Mouse (Mus musculus) limb, embryonic 12.5 days (tissue): ENCODE data around the gene G6pc3. TPM values are rescaled to one million over a fixed set of nuclear protein-coding genes. Genes with fewer than 3 reads are reported as not detected.
"Not testable (repeated sequence)": the region's sequence is repeated elsewhere in the genome, so short reads cannot be mapped to it uniquely, and the experiment has no call there.

Experiments used
- ATAC-seq: fragments of 200-750 bp; cut with Nextera tagmentation; 2 replicates; pipeline ENCODE4 v1.8.0; 2017; ENCODE audit warnings: low read depth, moderate TSS enrichment; ENCODE audit not compliant: insufficient number of reproducible peaks, insufficient read depth, low FRiP score, low TSS enrichment
- H3K27ac ChIP-seq: fragments of 300-500 bp; sonication (generic); 2 replicates; pipeline ENCODE4 v1.5.1; 2016; ENCODE audit warnings: mild to moderate bottlenecking, moderate library complexity
- H3K27me3 ChIP-seq: fragments of 300-500 bp; sonication (generic); 2 replicates; pipeline ENCODE4 v1.6.1; 2016; ENCODE audit warnings: mild to moderate bottlenecking, moderate library complexity
- H3K36me3 ChIP-seq: fragments of 300-500 bp; sonication (generic); 2 replicates; pipeline ENCODE4 v1.6.1; 2016; ENCODE audit warnings: mild to moderate bottlenecking, moderate library complexity
- H3K4me1 ChIP-seq: fragments of 300-500 bp; sonication (generic); replicated peaks from 2 replicates; pipeline ENCODE4 v1.6.1; 2016
- H3K4me2 ChIP-seq: fragments of 300-500 bp; sonication (generic); 2 replicates; pipeline ENCODE4 v1.6.1; 2016; ENCODE audit warnings: mild to moderate bottlenecking, moderate library complexity
- H3K4me3 ChIP-seq: fragments of 300-500 bp; sonication (generic); replicated peaks from 2 replicates; pipeline ENCODE4 v1.5.1; 2016; ENCODE audit warnings: mild to moderate bottlenecking
- H3K9ac ChIP-seq: fragments of 300-500 bp; sonication (generic); replicated peaks from 2 replicates; pipeline ENCODE4 v1.6.1; 2016; ENCODE audit warnings: mild to moderate bottlenecking, moderate library complexity
- H3K9me3 ChIP-seq: fragments of 300-500 bp; sonication (generic); 2 replicates; pipeline ENCODE4 v1.6.1; 2016; ENCODE audit warnings: mild to moderate bottlenecking, moderate library complexity
- WGBS: fragments of 180-500 bp; shearing (Covaris S2); methylation state at CpG from one replicate; pipeline ENCODE4 v1.1.7; 2016; 5-methylcytosine and 5-hydroxymethylcytosine counted together
- polyA plus RNA-seq: library from polyadenylated mRNA; unstranded; fragments of >200 nt; fragmentation: Nextera tagmentation; extraction: Ambion mirVana; gene quantifications from 2 replicates; pipeline ENCODE4 v1.2.1, GENCODE M21; 2016

G6pc3 gene
- polyA plus RNA-seq, 1 experiment from 2014 or later, result 36.8 TPM

DNA sequence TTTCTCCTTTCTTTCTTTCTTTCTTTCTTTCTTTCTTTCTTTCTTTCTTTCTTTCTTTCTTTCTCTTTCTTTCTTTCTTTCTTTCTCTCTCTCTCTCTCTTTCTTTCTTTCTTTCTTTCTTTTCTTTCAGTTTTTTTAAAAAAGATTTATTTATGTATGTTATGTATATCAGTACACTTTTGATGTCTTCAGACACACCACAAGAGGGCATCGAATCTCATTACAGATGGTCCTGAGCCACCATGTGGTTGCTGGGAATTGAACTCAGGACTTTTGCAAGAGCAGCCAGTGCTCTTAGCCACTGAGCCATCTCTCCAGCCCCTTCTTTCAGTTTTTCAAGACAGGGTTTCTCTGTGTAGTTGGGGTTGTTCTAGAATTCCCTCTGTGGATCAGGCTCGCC is 31.4 kb upstream of the G6pc3 start:
- not testable (repeated sequence) for ATAC-seq, H3K4me3 ChIP-seq, H3K4me2 ChIP-seq, H3K27me3 ChIP-seq, H3K9ac ChIP-seq, H3K9me3 ChIP-seq, H3K4me1 ChIP-seq, H3K27ac ChIP-seq
- 76% methylated on average over 2 of the region's 2 CpGs for WGBS
- peaks cover 43% of the 10 kb centered on the region for H3K36me3 ChIP-seq

DNA sequence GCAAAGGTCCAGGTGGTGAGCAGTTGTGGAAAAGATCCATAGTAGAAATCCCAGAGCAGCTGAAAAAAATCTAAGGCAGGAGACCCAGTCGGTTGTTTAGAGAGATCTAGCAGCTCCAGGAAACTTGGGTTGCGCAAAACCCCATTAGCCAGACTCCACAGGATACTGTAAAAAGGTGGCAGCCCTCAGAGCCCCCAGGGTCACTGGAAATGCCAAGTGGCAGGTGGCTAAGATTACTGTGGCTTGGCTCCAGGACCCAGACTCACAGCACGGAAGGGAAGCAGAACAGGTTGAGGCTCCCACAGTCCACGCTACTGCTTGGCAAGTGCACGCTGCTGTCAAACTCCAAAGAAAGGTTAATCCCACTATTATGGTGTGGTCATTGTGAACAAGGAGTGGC is 29.6 kb upstream of the G6pc3 start:
- Histone ChIP-seq H3K4me2 (no peak overlapping the region), H3K9ac (no peak overlapping the region), H3K4me3 (no peak overlapping the region), H3K4me1 (peaks cover 9% of the 10 kb centered on the region), H3K36me3 (peaks cover 40% of the 10 kb centered on the region), H3K27me3 (no peaks in the 10 kb centered on the region), H3K27ac (no peak overlapping the region), H3K9me3 (no peaks in the 10 kb centered on the region)
- 69% methylated on average over 5 of the region's 5 CpGs for WGBS
- ATAC-seq, result no peak

DNA sequence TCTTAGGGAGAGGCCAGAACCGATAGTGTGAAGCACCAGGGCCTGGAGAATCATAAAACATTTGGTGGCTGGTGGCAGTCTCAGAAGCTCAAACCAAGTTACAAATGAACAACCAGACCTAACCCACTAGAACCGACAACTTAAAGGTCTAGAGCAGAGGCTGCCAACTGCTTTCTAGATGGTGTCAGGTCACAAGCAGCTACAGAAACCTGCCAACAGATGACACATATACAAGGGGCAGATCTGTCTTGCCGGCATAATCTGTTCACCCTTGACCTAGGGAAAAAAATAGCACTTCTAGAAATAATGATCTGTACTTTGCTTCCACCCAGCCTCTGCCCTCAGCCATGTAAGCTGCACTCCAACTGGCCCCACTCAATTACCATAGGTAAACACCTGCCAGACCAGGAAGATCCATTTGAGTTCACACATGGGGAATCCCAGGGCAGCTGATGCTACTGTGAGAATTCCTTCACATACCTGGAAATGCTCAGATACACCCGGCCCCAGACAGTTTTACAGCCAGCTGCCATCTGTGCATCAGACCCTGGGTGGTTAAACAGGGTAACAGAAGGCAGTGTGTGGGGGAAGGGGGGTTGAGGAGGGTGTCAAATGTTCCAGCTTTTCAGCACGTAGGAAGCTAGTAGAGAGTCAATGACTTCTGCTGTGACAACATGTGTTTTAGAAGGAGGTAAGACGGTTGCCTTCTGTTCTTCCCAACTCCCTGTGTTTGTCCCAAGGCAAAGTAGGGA is 23.3 kb upstream of the G6pc3 start:
- H3K9me3 ChIP-seq, result no peaks in the 10 kb centered on the region
- peaks cover 93% of the 10 kb centered on the region for H3K36me3 ChIP-seq
- H3K9ac ChIP-seq, result no peak overlapping the region
- H3K27ac ChIP-seq, result no peak overlapping the region
- no peak overlapping the region for H3K4me3 ChIP-seq
- 28% methylated on average over 6 of the region's 6 CpGs for WGBS
- no peaks in the 10 kb centered on the region for H3K27me3 ChIP-seq
- no peak overlapping the region for H3K4me2 ChIP-seq
- ATAC-seq, result no peak
- H3K4me1 ChIP-seq, result 0 out of 2 replicates have a peak, but pooled peaks cover 3% of the 10 kb centered on the region

DNA sequence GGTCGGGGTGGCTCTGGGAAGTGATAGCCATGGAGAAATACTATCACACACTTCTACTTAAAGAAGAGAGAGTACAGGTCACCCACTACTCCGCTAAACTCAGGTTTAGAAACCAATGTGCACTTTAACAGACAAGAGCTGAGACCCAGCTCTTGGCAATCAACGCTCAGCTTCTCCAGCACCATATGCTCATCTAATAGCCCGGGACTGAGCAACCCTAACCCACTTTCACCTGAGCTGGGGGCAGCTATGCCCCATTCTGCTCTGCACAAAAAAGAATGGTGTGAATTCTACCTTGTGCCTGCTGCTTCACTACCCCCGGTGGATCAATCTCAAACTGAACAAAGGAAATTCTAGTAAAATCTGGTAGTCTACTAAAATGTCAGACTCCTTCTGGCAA is 21.9 kb upstream of the G6pc3 start:
- Histone ChIP-seq H3K27ac (no peak overlapping the region), H3K4me3 (no peak overlapping the region), H3K4me1 (0 out of 2 replicates have a peak, but pooled peaks cover 3% of the 10 kb centered on the region), H3K27me3 (no peaks in the 10 kb centered on the region), H3K4me2 (no peak overlapping the region), H3K9me3 (no peaks in the 10 kb centered on the region), H3K36me3 (peaks cover 85% of the 10 kb centered on the region), H3K9ac (no peak overlapping the region)
- no peak for ATAC-seq
- WGBS, result 90% methylated on average over 5 of the region's 5 CpGs

DNA sequence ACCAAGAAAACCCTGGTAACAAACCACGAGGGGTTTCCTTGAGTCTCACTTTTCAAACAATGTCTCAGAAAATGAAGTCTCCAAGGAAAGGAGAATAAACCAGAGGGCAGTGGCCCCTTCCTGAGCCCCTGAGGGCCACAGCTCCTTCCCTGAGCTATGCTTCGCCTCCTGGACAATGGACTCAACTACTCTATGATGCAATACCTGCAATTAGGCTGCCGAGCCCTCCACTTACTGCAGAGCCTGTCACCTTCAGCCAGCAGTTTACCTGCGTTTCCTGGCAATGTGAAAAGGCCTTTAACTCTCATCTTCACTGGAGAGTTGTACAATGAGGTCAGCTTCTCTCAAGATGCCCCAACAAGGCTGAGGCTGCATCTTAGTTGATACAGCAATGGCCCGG is 20.7 kb upstream of the G6pc3 start:
- Histone ChIP-seq H3K27ac (no peak overlapping the region), H3K4me1 (0 out of 2 replicates have a peak, but pooled peaks cover 3% of the 10 kb centered on the region), H3K9ac (no peak overlapping the region), H3K36me3 (peaks cover 78% of the 10 kb centered on the region), H3K9me3 (no peaks in the 10 kb centered on the region), H3K4me2 (no peak overlapping the region), H3K4me3 (no peak overlapping the region), H3K27me3 (no peaks in the 10 kb centered on the region)
- 87% methylated on average over 5 of the region's 5 CpGs for WGBS
- no peak for ATAC-seq

DNA sequence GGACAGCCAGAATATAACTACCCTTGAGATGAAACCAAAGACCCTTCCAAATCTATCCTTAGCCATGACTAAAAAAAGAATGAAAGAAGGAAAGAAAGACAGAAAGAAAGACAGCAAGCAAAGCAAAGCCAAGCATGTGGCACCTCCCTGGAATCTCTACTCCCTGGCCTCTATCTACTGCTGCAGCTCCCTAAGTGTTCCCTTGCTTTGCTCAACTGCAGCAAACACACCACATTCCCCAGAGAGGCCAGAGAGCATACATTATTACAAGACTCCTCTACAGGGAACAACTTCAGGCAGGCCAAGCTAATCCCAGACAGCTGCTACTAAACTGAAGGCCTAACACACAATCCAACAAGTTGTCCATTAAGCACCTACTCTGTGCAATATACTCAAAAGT is 9.6 kb upstream of the G6pc3 start:
- ATAC-seq, result no peak
- H3K9ac ChIP-seq, result no peak overlapping the region
- no peaks in the 10 kb centered on the region for H3K9me3 ChIP-seq
- H3K27ac ChIP-seq, result no peak overlapping the region
- H3K4me1 ChIP-seq, result peaks cover 15% of the 10 kb centered on the region
- H3K27me3 ChIP-seq, result no peaks in the 10 kb centered on the region
- no peak overlapping the region for H3K4me3 ChIP-seq
- peaks cover 69% of the 10 kb centered on the region for H3K36me3 ChIP-seq
- no peak overlapping the region for H3K4me2 ChIP-seq

DNA sequence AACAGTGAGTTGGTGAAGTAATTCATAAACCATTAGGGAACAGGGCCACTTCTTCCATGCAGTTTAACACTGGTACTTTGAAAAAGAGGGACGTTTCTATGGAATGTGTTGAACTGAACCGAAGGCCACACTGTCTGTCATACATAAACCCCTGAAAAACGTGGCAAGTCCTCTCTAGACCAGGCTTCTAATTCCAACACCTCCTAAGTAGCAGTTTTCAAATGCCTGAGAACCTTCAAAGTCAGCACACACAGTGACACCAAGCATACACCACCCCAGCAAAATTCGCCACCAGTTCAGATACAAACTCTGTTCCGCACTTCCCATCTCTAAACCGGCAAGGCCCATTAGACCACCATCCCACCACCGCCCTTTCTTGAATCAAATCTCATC is 5.2 kb upstream of the G6pc3 start:
- peak overlapping the region; percentile 68 for H3K4me2 ChIP-seq
- ATAC-seq, result no peak
- peak overlapping the region; percentile 92 for H3K27ac ChIP-seq
- H3K36me3 ChIP-seq, result peaks cover 33% of the 10 kb centered on the region
- peak overlapping the region; percentile 68 for H3K4me3 ChIP-seq
- WGBS, result 5% methylated on average over 7 of the region's 7 CpGs
- H3K27me3 ChIP-seq, result no peaks in the 10 kb centered on the region
- no peaks in the 10 kb centered on the region for H3K9me3 ChIP-seq
- peaks cover 19% of the 10 kb centered on the region for H3K4me1 ChIP-seq
- peak overlapping the region; percentile 90 for H3K9ac ChIP-seq

DNA sequence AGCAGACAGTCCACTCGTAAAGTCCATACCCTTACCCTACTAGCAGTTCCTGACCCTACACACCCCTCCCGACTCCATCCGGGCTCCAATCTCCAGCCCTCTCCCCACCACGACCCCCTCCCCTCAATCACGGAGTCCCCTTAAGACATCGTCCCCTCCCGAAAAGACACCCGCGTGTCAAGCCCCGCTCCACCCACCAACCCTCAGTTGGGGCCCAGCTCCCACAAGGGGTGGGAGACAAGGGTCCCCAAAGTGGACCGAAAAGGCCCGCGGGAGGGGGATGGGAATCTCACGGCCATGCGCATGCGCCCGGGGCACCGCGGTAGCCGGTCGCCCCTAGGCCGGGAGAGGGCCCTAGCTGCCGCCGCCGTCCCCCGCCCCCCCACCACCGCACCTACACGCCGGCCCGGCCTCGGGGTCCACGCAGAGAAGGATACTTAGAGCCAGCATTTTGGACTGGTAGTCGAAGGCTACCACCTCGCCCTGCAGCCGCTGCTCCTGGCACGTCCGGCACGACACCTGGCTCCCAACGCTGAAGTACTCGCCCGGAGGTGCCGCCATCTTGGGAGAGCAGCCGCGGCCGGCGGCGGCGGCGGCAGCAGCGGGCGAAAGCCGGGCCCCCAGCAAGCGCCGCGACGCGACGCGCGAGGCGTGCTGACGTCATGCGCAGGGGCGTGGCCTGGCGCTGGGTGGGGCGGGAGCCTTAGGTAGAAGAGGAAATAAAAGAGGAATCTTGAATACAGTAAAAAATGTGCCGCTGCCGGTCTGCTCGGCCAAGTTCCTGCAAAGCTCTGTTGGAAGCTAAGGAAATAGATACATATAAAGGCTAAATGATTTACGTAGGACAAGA is 4.5 kb upstream of the G6pc3 start, which contains the start of gene Lsm12:
TSS of gene Lsm12 (minus strand) at position 651 of the 850 bp plus-strand sequence.
- under 1% methylated on average over 70 of the region's 70 CpGs for WGBS
- H3K4me3 ChIP-seq, result peak within 1 kb of the TSS; percentile 68
- H3K27ac ChIP-seq, result peak within 1 kb of the TSS; percentile 92
- H3K27me3 ChIP-seq, result no peaks in the 10 kb centered on the region
- ATAC-seq, result peak; percentile 82
- peak within 1 kb of the TSS; percentile 68 for H3K4me2 ChIP-seq
- H3K9ac ChIP-seq, result peak within 1 kb of the TSS; percentile 90
- H3K4me1 ChIP-seq, result peaks cover 20% of the 10 kb centered on the region
- no peaks in the 10 kb centered on the region for H3K9me3 ChIP-seq
- H3K36me3 ChIP-seq, result peaks cover 27% of the 10 kb centered on the region

DNA sequence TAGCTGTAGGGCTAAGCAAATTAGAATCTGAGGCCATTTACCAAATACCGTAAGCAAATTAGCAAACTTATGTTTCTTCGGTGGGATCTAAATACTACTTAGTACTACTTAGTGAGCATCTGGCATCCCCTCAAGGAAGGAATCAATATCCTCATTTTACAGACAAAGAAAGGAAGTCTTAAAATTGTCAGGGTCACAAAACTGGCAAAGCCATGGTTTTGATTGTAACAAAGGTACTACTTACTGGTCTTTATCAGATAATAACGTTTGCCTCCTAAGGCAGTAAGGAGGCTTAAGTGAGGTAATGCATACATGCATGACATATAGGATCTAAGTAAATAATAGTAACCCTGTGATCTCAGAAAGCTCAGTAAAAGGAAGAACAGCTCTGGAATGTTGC is 3.7 kb upstream of the G6pc3 start:
- H3K36me3 ChIP-seq, result peaks cover 19% of the 10 kb centered on the region
- H3K27me3 ChIP-seq, result no peaks in the 10 kb centered on the region
- no peaks in the 10 kb centered on the region for H3K9me3 ChIP-seq
- H3K9ac ChIP-seq, result no peak overlapping the region
- no peak overlapping the region for H3K27ac ChIP-seq
- no peak for ATAC-seq
- WGBS, result 61% methylated on average over 3 of the region's 3 CpGs
- peak overlapping the region; percentile 68 for H3K4me2 ChIP-seq
- H3K4me1 ChIP-seq, result peaks cover 25% of the 10 kb centered on the region
- peak overlapping the region; percentile 68 for H3K4me3 ChIP-seq

DNA sequence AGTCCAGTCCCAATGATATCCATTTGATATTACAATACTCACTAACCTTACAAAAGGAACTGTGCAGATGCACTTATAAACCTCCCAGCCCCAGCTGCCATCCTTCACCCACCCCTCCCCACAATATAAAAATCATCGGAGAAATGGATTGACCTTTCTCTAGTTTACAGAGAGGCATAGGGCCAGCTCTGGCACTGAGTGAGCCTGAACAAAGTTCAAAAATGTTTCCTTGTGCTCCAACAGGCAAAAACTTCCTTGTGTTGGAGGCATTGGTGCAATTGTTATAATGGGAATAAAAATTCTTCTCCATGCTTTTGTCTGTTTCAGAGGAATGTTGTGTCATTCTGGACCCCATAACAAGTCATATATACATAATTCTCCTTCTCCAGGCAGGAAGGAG is 3.2 kb upstream of the G6pc3 start:
- peaks cover 30% of the 10 kb centered on the region for H3K4me1 ChIP-seq

DNA sequence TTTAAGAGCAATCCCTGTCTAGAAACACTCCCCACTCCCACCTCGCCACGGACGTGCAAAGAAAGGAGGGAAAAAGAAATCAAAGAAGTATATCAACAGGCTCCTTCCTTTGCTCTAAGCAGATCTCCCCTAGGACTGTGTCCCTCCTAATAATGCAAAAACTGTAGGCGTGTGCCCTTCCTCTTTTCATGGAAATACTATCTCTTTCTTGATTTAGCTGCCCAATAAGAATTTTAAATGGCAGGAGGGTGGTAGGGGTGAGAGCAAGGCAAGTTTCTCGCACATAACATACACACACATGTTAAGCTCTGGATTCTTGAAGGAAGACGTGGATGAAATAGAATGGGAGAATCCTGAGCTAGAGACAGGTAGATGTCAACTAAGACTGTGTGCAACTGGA is 440 bp upstream of the G6pc3 start:
- 69% methylated on average over 6 of the region's 6 CpGs for WGBS
- Histone ChIP-seq H3K9me3 (no peaks in the 10 kb centered on the region), H3K36me3 (peaks cover 19% of the 10 kb centered on the region), H3K9ac (peak overlapping the region; percentile 66; the same call in 1 of the 2 replicates), H3K27me3 (no peaks in the 10 kb centered on the region), H3K4me3 (peak overlapping the region; percentile 62), H3K4me1 (peaks cover 21% of the 10 kb centered on the region), H3K27ac (no peak overlapping the region; the same call in 1 of the 2 replicates), H3K4me2 (peak overlapping the region; percentile 88)
- ATAC-seq, result no peak

More for the DNA sequence above, 3.2 kb upstream of the G6pc3 start:
- Histone ChIP-seq H3K4me2 (no peak overlapping the region), H3K36me3 (peaks cover 13% of the 10 kb centered on the region), H3K9ac (no peak overlapping the region), H3K4me3 (no peak overlapping the region), H3K27ac (no peak overlapping the region), H3K9me3 (no peaks in the 10 kb centered on the region), H3K27me3 (no peaks in the 10 kb centered on the region)
- ATAC-seq, result no peak
- 92% methylated on average over 1 of the region's 1 CpGs for WGBS
